7 mouse cellular contexts compared by ENCODE assay signal in genomic region chr1:91600671-91601361, GRCm38 (mm10).
DNase-seq lines count a peak whose midpoint lies in the region; ATAC-seq and TF ChIP-seq lines count a peak whose summit lies in the region.

No protein-coding gene starts in this region.

- ATAC-seq in embryonic facial prominence, embryonic 11.5 days (replicated peaks; ENCODE audit: insufficient number of reproducible peaks, low FRiP score, low TSS enrichment, low read depth), result peak; percentile 90
- no peak for ATAC-seq in intestine, postnatal 0 days
- ATAC-seq in neural tube, embryonic 11.5 days (ENCODE audit: insufficient read depth, low FRiP score, low TSS enrichment), result peak; percentile 78

- H3K27me3 ChIP-seq in embryonic facial prominence, embryonic 11.5 days (ENCODE audit: control insufficient read depth, insufficient read depth, low read length), result no peaks in the 10 kb centered on the region; the same call in 1 of the 2 replicates
- no peaks in the 10 kb centered on the region for H3K27me3 ChIP-seq in intestine, postnatal 0 days (replicated peaks; ENCODE audit: control insufficient read depth, insufficient read depth, low read length)
- no peaks in the 10 kb centered on the region for H3K27me3 ChIP-seq in limb, embryonic 10.5 days (ENCODE audit: low read depth, poor library complexity, severe bottlenecking)
- H3K27me3 ChIP-seq in neural tube, embryonic 11.5 days (ENCODE audit: control insufficient read depth, insufficient read depth, low read length), result no peaks in the 10 kb centered on the region
- no peaks in the 10 kb centered on the region for H3K27me3 ChIP-seq in thymus, adult 2 months (ENCODE audit: control insufficient read depth, insufficient read depth, low read length)

- no peaks in the 10 kb centered on the region for H3K36me3 ChIP-seq in embryonic facial prominence, embryonic 11.5 days (replicated peaks; ENCODE audit: control insufficient read depth, insufficient read depth, low read depth, low read length)
- no peaks in the 10 kb centered on the region for H3K36me3 ChIP-seq in intestine, postnatal 0 days (ENCODE audit: control insufficient read depth, insufficient read depth)
- H3K36me3 ChIP-seq in limb, embryonic 10.5 days, result no peaks in the 10 kb centered on the region
- no peaks in the 10 kb centered on the region for H3K36me3 ChIP-seq in neural tube, embryonic 11.5 days (ENCODE audit: control insufficient read depth, insufficient read depth, low read length)
- H3K36me3 ChIP-seq in thymus, adult 2 months (ENCODE audit: control insufficient read depth, insufficient read depth, low read length), result no peaks in the 10 kb centered on the region

- peaks cover 2% of the 10 kb centered on the region for H3K4me1 ChIP-seq in embryonic facial prominence, embryonic 11.5 days (ENCODE audit: control insufficient read depth, insufficient read depth, low read length)
- no peaks in the 10 kb centered on the region for H3K4me1 ChIP-seq in intestine, postnatal 0 days (replicated peaks; ENCODE audit: control insufficient read depth, insufficient read depth, low read length)
- peaks cover 63% of the 10 kb centered on the region for H3K4me1 ChIP-seq in limb, embryonic 10.5 days
- peaks cover 9% of the 10 kb centered on the region for H3K4me1 ChIP-seq in neural tube, embryonic 11.5 days (ENCODE audit: control insufficient read depth, insufficient read depth, low read length)
- H3K4me1 ChIP-seq in thymus, adult 2 months (replicated peaks; ENCODE audit: control insufficient read depth, insufficient read depth, low read length), result peaks cover 31% of the 10 kb centered on the region

- no peak for TF ChIP-seq POLR2A in thymus, adult 2 months (IDR thresholded peaks at IDR 0.05; ENCODE audit: control insufficient read depth, extremely low read depth, insufficient read depth, low read length, poor library complexity)

- no peak overlapping the region for H3K4me3 ChIP-seq in embryonic facial prominence, embryonic 11.5 days (ENCODE audit: low read depth, low read length)
- no peak overlapping the region for H3K4me3 ChIP-seq in intestine, postnatal 0 days (ENCODE audit: low read depth, low read length)
- peak overlapping the region; percentile 12; the same call in 1 of the 2 replicates for H3K4me3 ChIP-seq in limb, embryonic 10.5 days
- H3K4me3 ChIP-seq in neural tube, embryonic 11.5 days (ENCODE audit: low read depth, low read length), result no peak overlapping the region
- H3K4me3 ChIP-seq in thymus, adult 2 months (ENCODE audit: control insufficient read depth, insufficient read depth, low read length), result no peak overlapping the region

- H3K27ac ChIP-seq in embryonic facial prominence, embryonic 11.5 days (replicated peaks; ENCODE audit: low read depth, low read length), result peak overlapping the region; percentile 66
- no peak overlapping the region for H3K27ac ChIP-seq in intestine, postnatal 0 days (ENCODE audit: low read depth, low read length)
- H3K27ac ChIP-seq in limb, embryonic 10.5 days, result peak overlapping the region; percentile 91
- 0 out of 2 replicates have a peak overlapping the region, but pooled peaks have one; percentile 5 for H3K27ac ChIP-seq in neural tube, embryonic 11.5 days (ENCODE audit: low read depth, low read length)
- H3K27ac ChIP-seq in thymus, adult 2 months (ENCODE audit: control insufficient read depth, insufficient read depth, low read length), result peak overlapping the region; percentile 62

- peak; percentile 80 for TF ChIP-seq CTCF in intestine, postnatal 0 days (IDR thresholded peaks at IDR 0.05; ENCODE audit: low read depth)
- peak; percentile 93 for TF ChIP-seq CTCF in thymus, adult 2 months (IDR thresholded peaks at IDR 0.05; ENCODE audit: borderline replicate concordance, control insufficient read depth, extremely low read depth, insufficient read depth, low read length, poor library complexity)

- no peak overlapping the region for H3K4me2 ChIP-seq in embryonic facial prominence, embryonic 11.5 days (ENCODE audit: low read depth, low read length)
- no peak overlapping the region for H3K4me2 ChIP-seq in intestine, postnatal 0 days (replicated peaks; ENCODE audit: low read depth)
- no peak overlapping the region for H3K4me2 ChIP-seq in neural tube, embryonic 11.5 days (ENCODE audit: low read depth)

- no peaks in the 10 kb centered on the region for H3K9me3 ChIP-seq in embryonic facial prominence, embryonic 11.5 days (replicated peaks; ENCODE audit: control insufficient read depth, low read length)
- no peaks in the 10 kb centered on the region for H3K9me3 ChIP-seq in intestine, postnatal 0 days (ENCODE audit: control insufficient read depth)
- H3K9me3 ChIP-seq in limb, embryonic 10.5 days (replicated peaks), result no peaks in the 10 kb centered on the region
- H3K9me3 ChIP-seq in neural tube, embryonic 11.5 days (ENCODE audit: control insufficient read depth, low read length), result no peaks in the 10 kb centered on the region

- H3K9ac ChIP-seq in embryonic facial prominence, embryonic 11.5 days (replicated peaks; ENCODE audit: low read length), result no peak overlapping the region
- H3K9ac ChIP-seq in intestine, postnatal 0 days (ENCODE audit: low read depth, low read length), result no peak overlapping the region
- H3K9ac ChIP-seq in neural tube, embryonic 11.5 days (ENCODE audit: low read length), result no peak overlapping the region

- DNase-seq in adrenal gland, postnatal 25 days, result peak; percentile 70
- DNase-seq in embryonic facial prominence, embryonic 11.5 days (ENCODE audit: low spot score), result peak; percentile 89
- peak; percentile 46 for DNase-seq in gonadal fat pad, adult 2 months (ENCODE audit: low read depth)
- DNase-seq in limb, embryonic 10.5 days (ENCODE audit: low spot score), result peak; percentile 87
- peak; percentile 76 for DNase-seq in neural tube, embryonic 11.5 days (ENCODE audit: low spot score)
- DNase-seq in thymus, adult 2 months, result peak; percentile 82

- 10% methylated on average over 9 of the region's 9 CpGs for WGBS in embryonic facial prominence, embryonic 11.5 days
- 34% methylated on average over 9 of the region's 9 CpGs for WGBS in intestine, postnatal 0 days
- WGBS in limb, embryonic 10.5 days, result 12% methylated on average over 9 of the region's 9 CpGs
- WGBS in neural tube, embryonic 11.5 days, result 26% methylated on average over 9 of the region's 9 CpGs
- 46% methylated on average over 9 of the region's 9 CpGs for WGBS in thymus, adult 2 months
